Mouse (Mus musculus) spleen, embryonic (tissue): ENCODE measurements around the gene Sema3f.

ENCODE experiments used
- CTCF ChIA-PET: fragments of 350-600 bp; sonication (Branson Sonifier 250); formaldehyde crosslinking; loops from one replicate; lab custom pipeline; 2022; lab: Charles Lee

Sema3f gene

DNA sequence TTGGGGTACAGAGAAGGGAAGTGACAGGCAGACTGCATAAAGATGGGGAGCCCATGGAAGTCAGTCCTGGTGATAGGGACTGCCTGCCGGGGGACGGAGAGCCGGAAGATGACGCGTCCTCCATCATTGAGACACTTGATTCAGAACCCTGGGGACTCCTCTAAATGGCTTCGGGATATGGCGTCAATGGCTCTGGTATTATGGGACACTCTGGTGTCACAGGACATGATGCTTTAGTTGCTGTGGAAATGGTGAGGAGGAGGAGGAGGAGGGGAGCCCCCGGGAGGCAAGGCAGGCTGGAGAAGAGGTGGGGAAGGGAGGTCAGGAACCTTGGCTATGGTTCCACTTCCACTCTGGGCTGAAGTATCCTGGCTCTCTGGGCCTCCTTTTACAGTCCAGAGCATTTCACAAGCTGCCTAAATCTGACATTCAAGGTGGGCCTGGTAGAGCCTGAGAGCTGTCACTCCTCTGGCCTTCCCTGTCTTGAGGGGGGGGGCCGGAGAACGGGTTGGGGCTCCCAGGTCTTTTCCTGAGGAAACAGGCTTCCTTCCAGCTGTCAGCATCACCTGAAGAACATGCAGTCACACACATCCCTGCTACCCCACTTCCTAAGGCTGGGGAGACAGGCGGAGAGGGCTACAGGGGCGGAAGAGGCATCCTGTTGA is 14.7 kb downstream of the Sema3f start:
- CTCF ChIA-PET = no interaction called here

DNA sequence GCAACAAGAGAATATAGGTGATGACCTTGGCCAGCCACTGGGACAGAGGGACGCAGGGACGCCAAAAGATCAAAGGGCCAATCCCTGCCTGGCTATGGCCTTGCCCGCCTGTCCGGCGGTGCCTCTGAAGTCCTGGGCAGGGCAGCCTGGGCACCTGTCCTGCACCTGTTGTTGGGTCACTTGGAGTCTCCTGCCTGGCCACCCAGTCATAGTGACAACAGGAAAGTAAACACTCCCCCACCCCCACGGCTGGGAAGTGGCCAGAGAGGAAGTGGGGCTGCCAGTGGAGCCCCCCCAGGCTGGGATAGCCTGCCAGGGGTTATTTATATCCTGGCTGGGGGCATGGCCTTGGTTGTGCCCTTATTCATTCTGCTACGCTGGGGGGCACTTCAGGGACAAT is 15.6 kb downstream of the Sema3f start:
- CTCF ChIA-PET = no interaction called here

DNA sequence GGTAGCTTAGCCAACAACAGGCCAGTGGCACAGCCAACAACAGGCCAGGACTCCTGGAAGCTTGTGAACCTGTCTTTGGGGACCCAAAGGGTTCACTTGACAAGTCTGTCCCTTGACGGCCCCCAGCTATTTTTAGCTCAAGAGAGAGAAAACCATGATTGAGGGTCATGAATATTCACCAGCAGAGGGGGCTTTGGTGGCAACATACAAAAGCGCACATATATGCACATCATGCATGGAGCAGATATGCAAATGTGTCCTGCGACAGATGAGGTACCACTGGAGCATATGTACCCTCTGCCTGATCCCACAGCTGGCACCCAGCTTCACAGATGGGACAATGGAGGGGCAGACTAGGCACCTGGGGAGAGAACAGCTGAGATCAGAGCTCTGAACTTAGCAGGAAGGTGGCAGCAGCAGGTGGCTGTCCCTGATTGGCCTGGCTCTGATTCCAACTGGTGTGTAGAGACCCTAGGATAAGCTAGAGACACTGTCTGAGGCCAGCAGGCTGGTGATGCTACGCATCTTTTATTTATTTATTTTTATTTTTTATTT is 16.8 kb downstream of the Sema3f start:
- CTCF ChIA-PET = no interaction called here

DNA sequence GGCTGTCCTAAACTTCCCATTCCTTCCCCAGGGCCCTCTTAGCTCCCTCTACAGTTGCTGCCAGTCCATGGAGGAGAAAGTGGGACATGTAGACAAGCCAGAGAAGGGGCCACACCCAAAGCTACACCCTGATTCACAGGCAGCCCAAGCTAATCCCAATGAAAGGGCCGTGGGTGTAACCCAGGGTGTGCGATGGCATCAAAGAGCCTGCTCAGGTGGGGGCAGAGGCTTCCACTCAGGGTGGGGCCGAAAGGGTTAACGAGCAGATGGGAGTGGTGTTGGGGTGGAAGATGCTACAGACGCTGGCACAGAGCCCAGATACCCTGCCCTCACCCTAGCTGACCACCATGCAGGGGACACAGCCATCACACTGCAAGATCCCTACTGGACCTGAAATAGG is 17.5 kb downstream of the Sema3f start:
- CTCF ChIA-PET = no interaction called here

DNA sequence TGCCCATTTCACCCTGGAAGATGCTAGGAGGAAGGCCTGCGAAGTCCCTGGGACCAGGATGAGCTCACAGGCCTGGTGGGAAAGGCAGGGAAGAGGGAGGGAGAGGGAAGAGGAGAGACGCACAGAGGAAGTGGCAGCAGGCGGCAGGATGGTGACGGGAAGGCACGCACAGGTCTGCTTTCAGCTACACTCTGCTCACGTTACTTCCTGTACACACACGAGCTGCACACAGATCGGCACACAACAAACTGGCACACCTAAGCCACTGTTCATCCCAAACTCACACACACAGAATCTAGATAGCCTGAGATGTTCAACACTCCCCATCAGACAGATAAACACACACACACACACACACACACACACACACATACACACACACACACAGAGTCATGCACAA is 19.9 kb downstream of the Sema3f start:
- CTCF ChIA-PET = no interaction called here

DNA sequence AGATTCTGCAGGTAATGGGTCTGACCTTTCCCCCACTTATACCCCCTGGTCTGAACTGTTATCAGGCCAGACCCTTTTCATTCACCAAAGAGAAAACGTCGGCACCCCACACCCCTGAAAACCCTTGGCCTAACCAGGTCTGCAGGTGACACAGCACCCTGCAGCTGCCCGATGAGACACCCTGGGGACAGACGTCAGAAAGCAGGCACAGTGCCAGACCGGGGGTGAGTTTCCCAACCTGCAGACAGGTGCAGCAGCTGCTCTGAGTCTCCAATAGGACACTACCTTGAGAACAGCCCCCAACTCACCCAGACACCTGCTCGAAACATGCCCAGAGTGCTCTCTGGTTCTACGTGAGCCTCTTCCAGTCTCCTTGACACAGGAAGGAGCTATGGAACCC is 21.3 kb downstream of the Sema3f start:
- CTCF ChIA-PET = no interaction called here

DNA sequence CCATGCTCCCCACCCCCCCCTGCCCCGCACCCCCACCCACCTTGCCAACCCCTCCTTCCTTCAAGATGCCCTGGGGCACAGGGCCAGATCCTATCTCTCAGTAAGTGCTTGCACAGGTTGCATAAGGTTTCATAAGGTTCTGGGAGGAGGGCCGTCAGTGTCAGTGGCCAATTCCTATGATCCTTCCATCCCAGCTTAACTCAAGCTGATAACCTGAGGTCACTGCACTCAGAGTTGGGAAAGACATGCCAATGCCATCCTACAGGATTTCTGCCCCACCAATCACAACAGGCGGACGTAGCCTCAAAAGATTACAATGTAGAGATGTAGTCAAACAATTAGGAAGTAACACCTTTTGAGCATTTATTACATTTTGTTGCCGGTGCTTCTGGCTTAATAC is 21.9 kb downstream of the Sema3f start:
- CTCF ChIA-PET = no interaction called here

DNA sequence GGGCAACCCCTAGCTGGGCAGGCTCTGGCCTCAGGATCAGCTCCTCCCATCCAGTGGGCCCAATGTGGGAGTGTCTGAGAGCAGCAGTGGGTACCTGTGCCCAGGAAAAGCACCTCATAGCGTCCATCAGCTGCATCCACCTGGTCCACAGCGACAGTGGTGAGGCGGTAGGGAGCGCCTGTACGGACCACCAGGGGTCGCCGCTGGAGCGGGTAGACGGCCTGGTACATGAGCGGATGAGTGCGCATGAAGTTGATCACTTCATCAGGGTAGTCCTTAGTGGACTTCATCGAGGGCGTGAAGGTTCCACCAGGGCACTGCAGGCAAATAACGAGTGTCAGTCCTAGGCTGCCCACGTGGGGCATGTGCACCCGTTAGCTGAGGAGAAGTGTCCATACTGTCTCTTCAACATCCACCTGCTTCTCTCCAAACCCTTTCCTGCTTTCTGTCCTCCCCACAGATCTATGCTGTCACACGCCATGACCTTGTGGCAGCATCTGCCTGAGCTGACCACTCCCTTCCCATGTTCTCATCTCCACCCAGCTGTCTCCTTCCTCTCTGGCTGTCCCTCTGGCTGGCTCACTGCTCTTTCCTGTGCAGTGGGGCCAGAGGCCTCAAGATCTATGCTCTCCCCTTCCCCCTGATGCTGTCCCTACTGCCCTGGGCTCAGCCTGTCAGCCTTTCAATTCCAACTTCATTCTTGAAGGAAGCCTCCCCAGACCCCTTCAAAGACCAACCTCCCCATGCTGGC is 24.9 kb downstream of the Sema3f start:
- CTCF ChIA-PET = no interaction called here

DNA sequence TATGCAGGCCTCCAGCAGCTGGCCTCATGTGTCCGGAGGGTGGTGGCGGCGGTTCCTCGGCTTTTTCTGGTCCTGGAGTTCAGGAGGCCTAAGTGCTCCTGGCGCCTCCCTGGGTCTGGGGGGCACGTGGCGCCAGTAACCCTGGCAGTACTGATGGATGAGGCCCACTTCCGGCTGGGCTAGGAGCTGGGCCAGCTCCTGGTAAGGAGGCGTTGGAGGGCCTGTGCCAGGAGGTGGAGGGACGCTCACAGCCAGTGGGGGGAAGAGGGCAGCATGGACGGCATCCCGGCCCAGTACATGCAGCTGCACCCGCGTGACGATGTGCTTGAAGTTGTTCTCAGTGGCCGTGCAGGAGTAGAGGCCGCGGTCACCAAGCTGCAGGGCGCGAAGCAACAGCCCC is 27.9 kb downstream of the Sema3f start:
- CTCF ChIA-PET = no interaction called here

DNA sequence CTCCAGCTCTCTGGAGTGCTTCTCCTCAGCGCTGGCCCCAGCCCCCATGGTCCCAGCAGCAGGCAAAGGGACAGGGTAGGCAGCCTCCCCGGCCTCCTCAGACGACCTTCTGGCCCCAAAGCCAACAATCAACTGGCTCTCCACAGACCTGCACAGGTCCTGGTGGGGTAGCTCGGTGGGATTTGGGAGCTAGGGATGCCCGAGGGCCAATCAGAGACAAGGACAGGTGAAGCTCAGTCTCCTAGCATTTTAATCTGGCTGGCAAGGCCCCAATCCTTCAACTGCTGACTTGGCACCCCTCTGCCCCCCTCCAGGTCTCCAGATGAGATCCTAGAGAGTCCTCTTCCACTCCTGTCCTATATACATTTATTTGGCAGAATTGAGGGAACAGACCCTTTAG is 30.8 kb downstream of the Sema3f start, which contains the start of gene Gnat1:
Gene Gnat1, minus strand, starts transcription at position 212 of the 400 bp plus-strand sequence.
- CTCF ChIA-PET = interaction anchor here (0.9 to 1.8 kb wide), 2 partner anchors 33 to 34 kb away, joined by 3 to 9 read pairs; no protein-coding TSS in a partner anchor

DNA sequence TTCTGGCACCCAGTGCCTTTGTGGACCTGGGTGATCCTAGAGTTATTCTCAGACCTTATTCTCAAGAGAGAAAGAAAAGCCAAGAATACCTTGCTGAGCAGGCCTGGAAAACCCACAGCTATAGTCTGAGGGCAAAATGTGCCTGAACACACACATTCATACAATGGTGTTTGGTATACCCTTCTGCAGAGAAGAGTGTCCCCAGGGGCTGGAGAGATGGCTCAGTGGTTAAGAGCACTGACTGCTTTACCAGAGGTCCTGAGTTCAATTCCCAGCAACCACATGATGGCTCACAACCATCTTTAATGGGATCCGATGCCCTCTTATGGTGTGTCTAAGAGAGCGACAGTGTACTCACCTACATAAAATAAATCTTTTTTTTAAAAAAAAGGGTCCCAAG is 31.4 kb downstream of the Sema3f start:
- CTCF ChIA-PET = interaction anchor here (0.6 to 1.8 kb wide), 2 partner anchors 32 to 34 kb away, joined by 3 to 9 read pairs; no protein-coding TSS in a partner anchor

DNA sequence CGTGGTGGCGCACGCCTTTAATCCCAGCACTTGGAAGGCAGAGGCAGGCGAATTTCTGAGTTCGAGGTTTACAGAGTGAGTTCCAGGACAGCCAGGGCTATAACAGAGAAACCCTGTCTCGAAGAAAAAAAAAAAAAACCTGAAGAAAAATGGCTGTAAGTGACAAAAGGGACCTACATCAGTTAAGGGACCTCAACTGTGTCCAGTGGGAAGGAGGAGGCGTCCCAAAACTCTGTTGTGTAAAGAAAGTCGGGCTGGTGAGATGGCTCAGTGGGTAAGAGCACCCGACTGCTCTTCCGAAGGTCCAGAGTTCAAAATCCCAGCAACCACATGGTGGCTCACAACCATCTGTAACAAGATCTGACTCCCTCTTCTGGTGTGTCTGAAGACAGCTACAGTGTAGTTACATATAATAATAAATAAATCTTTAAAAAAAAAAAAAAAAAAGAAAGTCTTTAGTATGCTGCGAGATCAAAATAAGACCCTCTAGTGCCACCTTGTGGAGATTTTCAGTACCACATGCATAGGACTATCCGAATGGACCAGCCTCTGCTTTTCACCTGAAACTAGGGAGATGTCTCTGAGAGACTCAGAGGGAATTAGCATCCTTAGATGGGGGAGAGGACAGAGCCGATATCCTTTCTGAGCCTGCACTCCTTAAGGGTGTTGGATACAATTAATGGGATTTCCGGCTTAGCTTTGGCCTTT is 32.3 kb downstream of the Sema3f start:
- CTCF ChIA-PET = interaction anchor here (0.6 to 1.8 kb wide), 8 partner anchors 21 to 294 kb away, joined by 3 to 10 read pairs (median 3); no protein-coding TSS in a partner anchor

DNA sequence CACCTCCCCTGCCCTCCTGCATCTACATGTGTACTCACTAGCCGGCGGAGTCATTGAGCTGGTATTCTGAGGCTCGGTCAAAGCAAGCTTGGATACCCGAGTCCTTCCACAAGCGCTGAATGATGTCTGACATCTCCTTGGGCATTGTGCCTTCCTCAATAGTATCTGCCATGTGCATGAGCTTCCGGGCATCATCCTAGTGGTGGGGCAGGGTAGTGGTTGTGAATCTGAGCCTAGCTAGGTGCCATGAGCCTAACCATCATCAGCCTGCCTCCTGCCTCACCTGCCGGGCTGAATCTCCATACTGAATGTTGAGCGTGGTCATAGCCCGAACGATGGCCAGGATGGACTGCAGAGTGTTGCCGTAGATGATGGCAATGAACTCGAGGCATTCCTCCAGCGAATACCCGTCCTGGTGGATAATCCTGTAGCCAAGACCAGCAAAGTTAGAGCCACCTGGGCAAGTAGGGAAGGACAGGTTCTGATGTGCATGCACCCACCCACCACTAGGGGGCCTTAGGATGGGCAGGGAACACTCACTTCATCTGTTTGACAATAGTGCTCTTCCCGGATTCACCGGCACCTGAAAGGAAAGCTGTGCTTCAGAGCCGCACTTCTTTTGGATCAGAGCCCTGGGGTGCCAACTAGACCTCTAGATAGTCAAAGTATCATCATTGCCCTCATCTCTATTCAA is 33.0 kb downstream of the Sema3f start:
- CTCF ChIA-PET = interaction anchor here (0.6 to 2.4 kb wide), 11 partner anchors 21 to 609 kb away, joined by 3 to 12 read pairs (median 3); no protein-coding TSS in a partner anchor

DNA sequence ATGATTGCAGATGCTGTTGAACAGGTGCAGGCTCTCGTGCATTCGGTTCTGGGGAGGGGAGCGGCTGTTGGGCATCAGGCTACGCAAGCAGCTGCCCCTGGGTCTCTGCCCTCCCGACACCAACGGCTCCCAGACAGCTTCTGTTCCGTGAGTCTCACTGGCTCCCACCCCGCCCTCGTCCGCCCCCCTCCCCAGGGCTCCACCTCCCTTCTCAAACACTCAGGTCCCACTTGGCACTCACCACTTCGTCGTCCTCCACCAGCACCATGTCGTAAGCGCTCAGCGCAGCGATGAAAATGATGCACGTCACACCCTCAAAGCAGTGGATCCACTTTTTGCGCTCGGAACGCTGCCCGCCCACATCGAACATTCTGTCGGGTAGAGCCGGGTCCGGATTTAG is 34.0 kb downstream of the Sema3f start:
- CTCF ChIA-PET = interaction anchor here (0.6 to 2.4 kb wide), 5 partner anchors 31 to 610 kb away, joined by 3 to 12 read pairs (median 3); no protein-coding TSS in a partner anchor

DNA sequence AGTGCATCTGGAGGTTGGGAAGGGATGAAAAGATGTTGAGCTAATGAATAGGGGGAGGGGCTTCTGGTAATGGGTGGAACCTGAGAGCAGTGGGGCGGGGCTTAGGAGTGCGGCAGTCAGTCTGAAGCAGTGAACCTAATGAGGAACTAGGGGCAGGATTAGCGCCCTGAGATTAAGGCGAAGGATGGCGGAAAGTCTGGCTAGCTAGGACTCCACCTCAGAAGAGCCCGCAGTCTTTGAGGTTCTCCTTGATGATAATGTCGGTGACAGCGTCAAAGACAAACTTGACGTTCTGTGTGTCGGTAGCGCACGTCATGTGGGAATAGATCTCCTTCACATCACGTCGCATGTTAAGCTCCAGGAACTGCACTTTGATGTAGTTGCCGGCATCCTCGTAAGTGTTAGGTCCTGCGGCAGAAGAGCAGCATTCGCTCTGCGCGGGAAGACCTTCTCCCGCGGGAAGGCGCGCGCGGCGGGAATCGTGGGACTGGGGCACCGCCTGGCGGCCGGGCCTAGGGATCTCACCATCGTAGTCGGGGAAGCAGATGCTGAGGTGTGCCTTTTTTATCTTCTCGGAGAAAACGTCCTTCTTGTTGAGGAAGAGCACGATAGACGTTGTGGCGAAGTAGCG is 34.5 kb downstream of the Sema3f start:
- CTCF ChIA-PET = interaction anchor here (0.8 to 2.4 kb wide), 3 partner anchors 31 to 75 kb away, joined by 3 to 12 read pairs (median 6); no protein-coding TSS in a partner anchor

DNA sequence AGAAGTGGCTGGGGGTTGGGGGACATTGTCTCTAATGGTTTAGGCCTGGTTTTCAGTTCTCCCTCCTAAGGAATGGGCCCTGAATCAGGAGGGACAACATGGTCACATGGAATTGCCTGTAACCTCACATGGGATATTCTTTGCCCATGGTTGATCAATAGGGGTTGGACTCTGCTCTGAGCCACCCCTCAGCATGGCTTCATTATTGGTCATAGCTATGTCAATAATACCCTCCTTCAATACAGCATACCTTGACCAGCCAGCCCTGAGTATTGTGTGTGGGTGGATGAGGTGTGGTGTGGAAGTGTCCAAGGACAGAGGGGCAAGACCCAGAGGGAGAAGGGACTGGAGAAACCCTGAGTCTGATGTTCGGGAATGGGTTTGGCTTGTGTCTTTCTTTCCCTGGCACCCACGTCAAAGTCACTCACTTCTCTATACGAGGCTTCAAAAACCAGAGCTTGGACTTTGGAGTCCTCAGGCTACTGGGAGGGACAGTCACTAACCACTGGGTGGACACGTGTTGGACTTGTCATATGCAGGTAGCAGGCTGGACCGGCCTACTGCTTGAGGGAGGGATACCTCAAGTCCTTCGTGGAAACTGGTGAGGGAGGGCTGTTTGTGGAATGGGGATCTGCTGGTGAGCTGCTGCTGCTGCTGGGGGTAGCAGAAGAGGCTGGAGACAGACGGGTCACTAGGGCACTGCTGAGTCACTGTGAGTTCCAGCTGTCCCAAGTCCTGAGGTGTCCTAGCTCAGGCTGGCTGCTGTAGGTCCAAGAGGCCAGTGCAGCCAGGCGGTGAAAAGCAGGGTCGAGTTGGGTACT is 35.5 kb downstream of the Sema3f start:
- CTCF ChIA-PET = interaction anchor here (0.6 to 2.4 kb wide), 2 partner anchors 30 to 69 kb away, joined by 3 to 12 read pairs; no protein-coding TSS in a partner anchor

DNA sequence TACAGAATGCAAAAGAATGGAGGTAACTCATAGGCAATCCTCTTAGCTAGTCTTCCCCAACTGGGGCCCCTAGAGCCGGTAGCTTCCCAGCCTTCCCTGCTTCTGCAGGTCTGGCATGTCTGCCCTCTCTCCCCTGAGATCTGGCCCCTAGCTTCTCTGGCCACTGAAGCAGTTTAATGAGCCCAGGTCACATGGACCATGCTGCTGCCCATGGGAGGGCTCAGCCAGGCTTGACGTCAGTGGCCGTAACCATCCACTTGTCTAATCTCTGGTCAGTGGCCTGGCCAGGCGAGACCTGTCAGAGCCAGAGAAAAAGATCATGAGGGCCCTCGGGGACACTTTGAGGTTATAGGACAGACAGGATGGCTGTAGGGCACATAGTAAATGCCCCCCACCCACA is 40.0 kb downstream of the Sema3f start:
- CTCF ChIA-PET = no interaction called here

DNA sequence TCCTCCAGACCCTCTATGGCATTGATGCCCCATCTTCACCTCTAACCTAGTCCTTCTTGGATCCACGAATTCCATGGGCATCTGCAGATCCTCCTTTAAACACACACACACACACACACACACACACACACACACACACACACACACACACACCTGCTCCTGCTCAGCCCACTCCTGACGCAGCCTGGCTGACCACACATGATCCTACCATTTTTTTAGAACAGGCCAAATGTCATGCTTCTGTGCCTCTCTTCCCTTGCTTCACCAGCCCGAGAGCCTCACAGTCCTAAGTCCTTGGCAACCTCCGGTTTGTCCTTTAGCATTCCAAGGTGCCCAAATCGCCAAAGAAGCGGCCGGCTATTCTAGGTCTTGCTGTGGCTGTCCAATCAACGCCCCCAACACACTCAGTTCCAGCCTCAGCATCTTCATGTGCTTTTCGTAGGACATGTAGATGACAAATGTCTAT is 40.8 kb downstream of the Sema3f start, which contains the start of gene Slc38a3:
Gene Slc38a3, minus strand, starts transcription at position 51 of the 466 bp plus-strand sequence.
- CTCF ChIA-PET = no interaction called here

DNA sequence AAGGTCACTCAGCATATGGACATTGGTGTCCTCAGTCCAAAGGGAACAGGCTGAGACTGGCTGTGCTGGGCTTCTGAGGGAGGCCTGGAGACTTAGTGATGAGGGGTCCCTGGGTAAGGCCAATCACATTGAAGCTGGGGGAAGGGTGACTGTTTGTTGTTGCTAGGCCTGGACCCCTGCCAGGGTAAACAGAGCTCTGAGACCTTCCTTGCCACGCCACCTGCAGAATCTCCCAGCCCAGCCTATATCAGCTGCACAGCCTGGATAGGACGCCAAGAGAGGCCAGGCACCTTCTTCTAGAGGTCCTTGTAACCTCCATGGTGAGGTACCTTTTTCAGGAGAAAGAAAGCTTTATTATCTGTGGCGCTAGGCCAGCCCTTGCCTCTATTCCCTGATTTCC is 41.4 kb downstream of the Sema3f start:
- CTCF ChIA-PET = no interaction called here
